Comparison of ENCODE assay signal across 9 mouse cellular contexts in the genomic region with DNA sequence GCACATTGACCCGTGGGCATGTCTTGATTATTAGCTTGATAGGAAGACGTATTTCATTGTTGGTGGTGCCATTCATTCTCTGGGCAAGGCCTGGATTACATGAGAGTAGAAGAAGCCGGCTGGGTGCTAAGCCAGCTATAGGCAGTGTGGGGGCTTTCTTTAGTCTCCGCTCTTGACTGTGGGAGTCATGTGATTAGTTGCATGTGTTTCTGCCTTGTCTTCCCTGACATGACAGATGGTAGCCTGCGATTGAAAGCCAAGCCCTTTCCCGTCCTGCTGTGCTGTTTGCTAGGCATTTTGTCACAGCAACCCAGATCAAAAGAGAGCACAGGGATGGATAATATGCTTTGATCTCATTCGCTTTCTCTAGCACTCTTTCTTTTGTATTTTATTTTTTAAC. TPM values are rescaled to one million over a fixed set of nuclear protein-coding genes. Genes with fewer than 3 reads are reported as not detected.
DNase-seq lines count a peak whose midpoint lies in the region; ATAC-seq and TF ChIP-seq lines count a peak whose summit lies in the region.
"Had no signal": no experiment of that assay in that cellular context is flagged by ENCODE, and none has a peak within 500 bp of the region (broad histone marks: within the 10 kb centered on the region; RNA-seq: fewer than 3 reads in every experiment).

No protein-coding gene starts in this region.

- H3K9me3 ChIP-seq in forebrain, postnatal 0 days (ENCODE audit: low read length), result no peaks in the 10 kb centered on the region
- no peaks in the 10 kb centered on the region for H3K9me3 ChIP-seq in midbrain, embryonic 14.5 days (ENCODE audit: control insufficient read depth, low read length)

- no peaks in the 10 kb centered on the region for H3K4me1 ChIP-seq in forebrain, postnatal 0 days (ENCODE audit: insufficient read depth)
- H3K4me1 ChIP-seq in midbrain, embryonic 14.5 days (ENCODE audit: control insufficient read depth, insufficient read depth, low read length), result peaks cover 5% of the 10 kb centered on the region; the same call in 1 of the 2 replicates

- H3K4me3 ChIP-seq in forebrain, postnatal 0 days (ENCODE audit: low read depth, low read length), result no peak overlapping the region
- no peak overlapping the region for H3K4me3 ChIP-seq in midbrain, embryonic 14.5 days (replicated peaks; ENCODE audit: low read depth, low read length)

- DNase-seq in layer of hippocampus, adult 11-12 months (ENCODE audit: low spot score), result peak; percentile 41
- no peak for DNase-seq in layer of hippocampus, postnatal 10 days (ENCODE audit: low spot score in 2 of 2)
- DNase-seq in cerebellum, adult 9-11 months, result peak; percentile 86
- DNase-seq in forebrain, postnatal 0 days, result peak; percentile 80
- DNase-seq in midbrain, embryonic 14.5 days, result peak; percentile 53
- DNase-seq in heart, adult 9 months (ENCODE audit: low spot score in 2 of 2), result no peak
- DNase-seq: adrenal gland, adult 2 months had no signal

- no peaks in the 10 kb centered on the region for H3K27me3 ChIP-seq in forebrain, postnatal 0 days (ENCODE audit: insufficient read depth, low read length)
- no peaks in the 10 kb centered on the region for H3K27me3 ChIP-seq in midbrain, embryonic 14.5 days (ENCODE audit: control insufficient read depth, insufficient read depth, low read length)

- no peak overlapping the region for H3K9ac ChIP-seq in forebrain, postnatal 0 days
- no peak overlapping the region for H3K9ac ChIP-seq in midbrain, embryonic 14.5 days (replicated peaks; ENCODE audit: low read length)

- no peak for TF ChIP-seq CTCF in forebrain, postnatal 0 days (IDR thresholded peaks at IDR 0.05; ENCODE audit: low read depth)

- H3K4me2 ChIP-seq in forebrain, postnatal 0 days (ENCODE audit: low read depth), result no peak overlapping the region
- H3K4me2 ChIP-seq in midbrain, embryonic 14.5 days (ENCODE audit: low read length), result no peak overlapping the region

- no peaks in the 10 kb centered on the region for H3K36me3 ChIP-seq in forebrain, postnatal 0 days (ENCODE audit: insufficient read depth)
- no peaks in the 10 kb centered on the region for H3K36me3 ChIP-seq in midbrain, embryonic 14.5 days (ENCODE audit: control insufficient read depth, insufficient read depth, low read length)

- peak; percentile 90 for ATAC-seq in forebrain, postnatal 0 days
- ATAC-seq in midbrain, embryonic 14.5 days (ENCODE audit: low FRiP score, low TSS enrichment), result peak; percentile 69
- no peak for ATAC-seq in megakaryocyte-erythroid progenitor cell, adult 5-6 weeks (replicated peaks; ENCODE audit: low FRiP score, low TSS enrichment, poor library complexity, severe bottlenecking)
- ATAC-seq in megakaryocyte progenitor cell, adult 5-6 weeks (replicated peaks; ENCODE audit: poor library complexity), result no peak

- WGBS in forebrain, postnatal 0 days, result 18% methylated on average over 7 of the region's 7 CpGs
- 15% methylated on average over 7 of the region's 7 CpGs for WGBS in midbrain, embryonic 14.5 days

- 0 out of 2 replicates have a peak overlapping the region, but pooled peaks have one; percentile 57 for H3K27ac ChIP-seq in forebrain, postnatal 0 days (ENCODE audit: low read depth, low read length)
- no peak overlapping the region for H3K27ac ChIP-seq in midbrain, embryonic 14.5 days (replicated peaks; ENCODE audit: low read depth, low read length)

RNA-seq across cellular contexts. Expression of a gene that starts 32.4 kb away (rescaled TPM):
- 1 to 10 TPM; 6.7 to 9.3 TPM for total RNA-seq in layer of hippocampus, postnatal 10 days (2021)
- 5.7 and 11.0 TPM in 2 replicates for total RNA-seq in forebrain, postnatal 0 days (2014; rRNA removed)
- 4.7 and 5.0 TPM in 2 replicates for polyA plus RNA-seq in forebrain, postnatal 0 days (2015; fragmentation: Nextera tagmentation; extraction: Ambion mirVana)
- 5.7 and 7.4 TPM in 2 replicates for polyA plus RNA-seq in midbrain, embryonic 14.5 days (2014; fragmentation: Nextera tagmentation; extraction: Ambion mirVana)
- total RNA-seq in megakaryocyte-erythroid progenitor cell, adult 5-6 weeks (2014; fragmentation: Nextera tagmentation), result 1.2 TPM in 1 of 2 replicates, not detected in the other
- total RNA-seq in megakaryocyte-erythroid progenitor cell, adult 5-6 weeks (2017), result not detected in 2 replicates
- total RNA-seq in megakaryocyte progenitor cell, adult 5-6 weeks (2015), result 9.3 and 11.9 TPM in 2 replicates
- total RNA-seq in megakaryocyte progenitor cell, adult 5-6 weeks (2017), result 14.2 and 27.8 TPM in 2 replicates

RNA-seq across cellular contexts. Expression of a gene that starts 41.5 kb away (rescaled TPM):
- total RNA-seq in layer of hippocampus, postnatal 10 days (2021), result 10 to 100 TPM; 31.5 to 35.3 TPM
- 1.8 TPM in 2 replicates for total RNA-seq in forebrain, postnatal 0 days (2014; rRNA removed)
- polyA plus RNA-seq in forebrain, postnatal 0 days (2015; fragmentation: Nextera tagmentation; extraction: Ambion mirVana), result 2.0 and 2.1 TPM in 2 replicates
- polyA plus RNA-seq in midbrain, embryonic 14.5 days (2014; fragmentation: Nextera tagmentation; extraction: Ambion mirVana), result 0.22 TPM in 1 of 2 replicates, not detected in the other
- not detected in 2 replicates for total RNA-seq in megakaryocyte-erythroid progenitor cell, adult 5-6 weeks (2014; fragmentation: Nextera tagmentation)
- 0.91 TPM in 1 of 2 replicates, not detected in the other for total RNA-seq in megakaryocyte-erythroid progenitor cell, adult 5-6 weeks (2017)
- total RNA-seq in megakaryocyte progenitor cell, adult 5-6 weeks (2015), result 74.0 and 84.4 TPM in 2 replicates
- total RNA-seq in megakaryocyte progenitor cell, adult 5-6 weeks (2017), result 34.5 and 39.9 TPM in 2 replicates

Comparison
In these comparisons a context has a peak if more than half of its experiments do, and no peak if none do; other contexts are left out.
1. DNase-seq: peak in layer of hippocampus, adult 11-12 months (single experiment), cerebellum, adult 9-11 months (single experiment), forebrain, postnatal 0 days (single experiment) and midbrain, embryonic 14.5 days (single experiment); none in layer of hippocampus, postnatal 10 days (0 of 2) and heart, adult 9 months (0 of 2).
2. ATAC-seq: peak in forebrain, postnatal 0 days (single experiment) and midbrain, embryonic 14.5 days (single experiment); none in megakaryocyte-erythroid progenitor cell, adult 5-6 weeks (single experiment) and megakaryocyte progenitor cell, adult 5-6 weeks (single experiment).
3. RNA of a gene that starts 41.5 kb away (total RNA-seq): 34.5 to 84.4 TPM in megakaryocyte progenitor cell, adult 5-6 weeks and 31.5 to 35.3 TPM in layer of hippocampus, postnatal 10 days; 1.8 TPM in forebrain, postnatal 0 days and 0.91 TPM in megakaryocyte-erythroid progenitor cell, adult 5-6 weeks; every median in the first group is over 10 times any median in the second.